Mouse (Mus musculus): ENCODE results near the gene Ccdc77. TPM values are rescaled to one million over a fixed set of nuclear protein-coding genes. Genes with fewer than 3 reads are reported as not detected.
A peak's percentile ranks its signal among the peaks of the same experiment; 100 is the strongest.

Ccdc77 gene
- 25.6 and 29.4 TPM in 2 replicates for polyA plus RNA-seq (2016; fragmentation: Nextera tagmentation; extraction: Ambion mirVana)

- Histone ChIP-seq H3K36me3 (peaks cover 24% of the 10 kb centered on the region), H3K9me3 (replicated peaks) (no peaks in the 10 kb centered on the region), H3K27me3 (ENCODE audit: low read depth, poor library complexity, severe bottlenecking) (no peaks in the 10 kb centered on the region), H3K4me1 (peaks cover 18% of the 10 kb centered on the region), H3K27ac (peak within 1 kb of the TSS; percentile 94), H3K4me3 (peak within 1 kb of the TSS; percentile 98)
- under 1% methylated on average over 71 of the region's 71 CpGs for WGBS
- peak; percentile 96 for DNase-seq (ENCODE audit: low spot score)
Measured at GRCm38 (mm10) chr6:120363688-120364522, at the start of gene Ccdc77, which contains the start of gene Kdm5a. TSS of gene Ccdc77 (minus strand) at chr6:120364374. TSS of gene Kdm5a (plus strand) at chr6:120364124.

- Histone ChIP-seq H3K27ac (no peak overlapping the region), H3K36me3 (peaks cover 99% of the 10 kb centered on the region), H3K27me3 (ENCODE audit: low read depth, poor library complexity, severe bottlenecking) (no peaks in the 10 kb centered on the region), H3K4me1 (no peaks in the 10 kb centered on the region), H3K4me3 (no peak overlapping the region), H3K9me3 (replicated peaks) (no peaks in the 10 kb centered on the region)
- WGBS = 95% methylated on average over 1 of the region's 1 CpGs
- no peak for DNase-seq (ENCODE audit: low spot score)
Measured at GRCm38 (mm10) chr6:120403936-120404335, 39.8 kb upstream of the Ccdc77 start.

DNA sequence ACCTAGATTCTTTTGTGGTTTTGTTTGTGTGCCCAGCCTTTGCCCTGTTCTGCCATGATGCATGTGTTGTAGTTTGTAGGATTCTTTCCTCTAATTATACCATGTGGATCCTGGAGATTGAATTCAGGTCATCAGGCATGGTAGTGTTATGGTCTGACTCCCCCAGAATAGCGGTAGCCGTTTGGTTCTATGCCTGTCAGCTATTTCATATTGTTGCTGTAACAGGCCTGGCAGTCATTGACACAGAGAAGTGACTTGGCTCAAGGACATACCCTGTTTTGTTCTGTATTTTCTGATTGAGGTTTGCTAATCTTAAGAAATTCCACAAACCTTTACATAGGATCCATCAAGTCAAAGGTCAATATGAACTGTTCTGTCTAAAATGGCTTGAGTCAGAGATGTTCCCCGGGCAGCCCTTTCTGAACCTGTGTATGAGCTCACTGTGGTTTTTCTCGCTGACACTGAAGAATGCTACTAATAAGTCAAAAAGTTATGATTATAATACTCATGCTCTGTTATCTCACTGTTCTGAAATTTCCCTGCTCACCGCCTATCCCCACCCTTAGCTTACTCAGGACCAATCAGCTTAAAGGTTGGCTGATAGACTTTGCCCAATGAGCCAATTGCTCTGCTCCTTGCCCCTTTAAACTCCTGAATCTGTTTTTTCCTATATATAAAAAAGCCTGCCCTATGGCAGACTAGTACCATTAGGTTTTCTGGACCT is 31.6 kb upstream of the Ccdc77 start:
- WGBS = 94% methylated on average over 5 of the region's 5 CpGs
- H3K27me3 ChIP-seq (ENCODE audit: low read depth, poor library complexity, severe bottlenecking) = no peaks in the 10 kb centered on the region
- no peak overlapping the region for H3K27ac ChIP-seq

GRCm38 (mm10) chr6:120392811-120393210 is 28.6 kb upstream of the Ccdc77 start:
- no peak for DNase-seq (ENCODE audit: low spot score)
- no peak overlapping the region for H3K27ac ChIP-seq
- H3K4me1 ChIP-seq = no peaks in the 10 kb centered on the region
- 92% methylated on average over 2 of the region's 2 CpGs for WGBS
- H3K9me3 ChIP-seq (replicated peaks) = no peaks in the 10 kb centered on the region
- peaks cover 99% of the 10 kb centered on the region for H3K36me3 ChIP-seq
- no peaks in the 10 kb centered on the region for H3K27me3 ChIP-seq (ENCODE audit: low read depth, poor library complexity, severe bottlenecking)
- no peak overlapping the region for H3K4me3 ChIP-seq

More for the DNA sequence above, 31.6 kb upstream of the Ccdc77 start:
- peaks cover 97% of the 10 kb centered on the region for H3K36me3 ChIP-seq
- no peaks in the 10 kb centered on the region for H3K4me1 ChIP-seq
- H3K4me3 ChIP-seq = no peak overlapping the region
- DNase-seq (ENCODE audit: low spot score) = no peak
- no peaks in the 10 kb centered on the region for H3K9me3 ChIP-seq (replicated peaks)

GRCm38 (mm10) chr6:120390054-120390453 is 25.9 kb upstream of the Ccdc77 start:
- Histone ChIP-seq H3K27me3 (ENCODE audit: low read depth, poor library complexity, severe bottlenecking) (no peaks in the 10 kb centered on the region), H3K36me3 (peaks cover 99% of the 10 kb centered on the region), H3K4me3 (no peak overlapping the region), H3K4me1 (no peaks in the 10 kb centered on the region), H3K27ac (no peak overlapping the region), H3K9me3 (replicated peaks) (no peaks in the 10 kb centered on the region)
- no peak for DNase-seq (ENCODE audit: low spot score)
- 96% methylated on average over 3 of the region's 3 CpGs for WGBS

DNA sequence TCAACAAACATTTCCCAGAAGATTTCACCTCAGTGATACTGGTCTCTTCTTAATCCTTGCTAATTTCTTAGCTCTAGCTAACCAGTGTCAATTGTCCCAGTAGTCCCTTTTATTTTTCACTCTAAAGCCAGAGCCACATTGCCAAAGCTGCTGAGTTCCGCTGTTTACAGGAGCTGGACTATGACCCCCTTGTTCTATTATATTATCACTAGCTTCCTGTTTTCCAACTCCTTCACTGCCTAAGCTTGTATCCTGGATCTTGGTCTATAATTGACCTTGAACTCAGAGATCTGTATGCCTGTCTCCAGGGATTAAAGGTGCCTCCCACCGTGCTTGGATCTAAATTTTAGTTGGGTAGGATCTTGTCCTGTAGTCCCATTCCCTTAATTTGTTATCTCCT is 12.6 kb upstream of the Ccdc77 start:
- no peak for DNase-seq (ENCODE audit: low spot score)
- Histone ChIP-seq H3K4me3 (no peak overlapping the region), H3K27me3 (ENCODE audit: low read depth, poor library complexity, severe bottlenecking) (no peaks in the 10 kb centered on the region), H3K27ac (no peak overlapping the region), H3K9me3 (replicated peaks) (no peaks in the 10 kb centered on the region), H3K4me1 (no peaks in the 10 kb centered on the region), H3K36me3 (peaks cover 99% of the 10 kb centered on the region)
- 100% methylated on average over 2 of the region's 2 CpGs for WGBS

DNA sequence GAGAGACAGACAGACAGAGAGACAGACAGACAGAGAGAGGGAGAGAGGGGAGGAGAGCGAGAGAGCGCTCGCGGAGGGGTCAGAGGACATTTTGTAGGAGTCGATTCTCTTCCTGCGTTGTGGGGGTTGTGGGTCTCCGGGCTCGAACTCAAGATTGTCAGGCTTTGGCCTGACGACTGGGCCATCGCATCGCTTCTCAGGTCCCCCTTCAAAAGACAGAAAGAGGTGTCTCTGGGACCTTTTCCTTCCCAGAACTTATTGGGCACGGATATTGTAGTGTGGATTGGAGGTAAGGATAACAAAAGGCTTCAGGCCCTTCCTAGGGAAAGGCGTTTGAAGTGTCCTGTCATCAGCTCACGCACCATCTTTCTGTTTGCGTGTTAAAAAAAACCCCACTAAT is 877 bp upstream of the Ccdc77 start:
- H3K4me3 ChIP-seq = peak overlapping the region; percentile 98
- 9% methylated on average over 15 of the region's 15 CpGs for WGBS
- peaks cover 36% of the 10 kb centered on the region for H3K36me3 ChIP-seq
- H3K27ac ChIP-seq = peak overlapping the region; percentile 94
- peaks cover 18% of the 10 kb centered on the region for H3K4me1 ChIP-seq
- no peaks in the 10 kb centered on the region for H3K27me3 ChIP-seq (ENCODE audit: low read depth, poor library complexity, severe bottlenecking)
- peak; percentile 42 for DNase-seq (ENCODE audit: low spot score)
- H3K9me3 ChIP-seq (replicated peaks) = no peaks in the 10 kb centered on the region

GRCm38 (mm10) chr6:120364523-120364905 is 340 bp upstream of the Ccdc77 start:
- H3K9me3 ChIP-seq (replicated peaks) = no peaks in the 10 kb centered on the region
- peaks cover 30% of the 10 kb centered on the region for H3K36me3 ChIP-seq
- peak overlapping the region; percentile 94 for H3K27ac ChIP-seq
- no peaks in the 10 kb centered on the region for H3K27me3 ChIP-seq (ENCODE audit: low read depth, poor library complexity, severe bottlenecking)
- peaks cover 18% of the 10 kb centered on the region for H3K4me1 ChIP-seq
- under 1% methylated on average over 31 of the region's 31 CpGs for WGBS
- H3K4me3 ChIP-seq = peak overlapping the region; percentile 98
- DNase-seq (ENCODE audit: low spot score) = no peak

- Histone ChIP-seq H3K4me1 (peaks cover 18% of the 10 kb centered on the region), H3K9me3 (replicated peaks) (no peaks in the 10 kb centered on the region), H3K36me3 (peaks cover 16% of the 10 kb centered on the region), H3K27ac (peak overlapping the region; percentile 94), H3K27me3 (ENCODE audit: low read depth, poor library complexity, severe bottlenecking) (no peaks in the 10 kb centered on the region), H3K4me3 (peak overlapping the region; percentile 98)
- DNase-seq (ENCODE audit: low spot score) = peak; percentile 28
- WGBS = 29% methylated on average over 15 of the region's 15 CpGs
Measured at GRCm38 (mm10) chr6:120362774-120363687, 1.1 kb downstream of the Ccdc77 start.

GRCm38 (mm10) chr6:120362124-120362523 is 2.0 kb downstream of the Ccdc77 start:
- 95% methylated on average over 2 of the region's 2 CpGs for WGBS
- peaks cover 7% of the 10 kb centered on the region for H3K36me3 ChIP-seq
- DNase-seq (ENCODE audit: low spot score) = no peak
- no peak overlapping the region for H3K27ac ChIP-seq
- peaks cover 18% of the 10 kb centered on the region for H3K4me1 ChIP-seq
- H3K4me3 ChIP-seq = no peak overlapping the region
- no peaks in the 10 kb centered on the region for H3K27me3 ChIP-seq (ENCODE audit: low read depth, poor library complexity, severe bottlenecking)
- no peaks in the 10 kb centered on the region for H3K9me3 ChIP-seq (replicated peaks)

DNA sequence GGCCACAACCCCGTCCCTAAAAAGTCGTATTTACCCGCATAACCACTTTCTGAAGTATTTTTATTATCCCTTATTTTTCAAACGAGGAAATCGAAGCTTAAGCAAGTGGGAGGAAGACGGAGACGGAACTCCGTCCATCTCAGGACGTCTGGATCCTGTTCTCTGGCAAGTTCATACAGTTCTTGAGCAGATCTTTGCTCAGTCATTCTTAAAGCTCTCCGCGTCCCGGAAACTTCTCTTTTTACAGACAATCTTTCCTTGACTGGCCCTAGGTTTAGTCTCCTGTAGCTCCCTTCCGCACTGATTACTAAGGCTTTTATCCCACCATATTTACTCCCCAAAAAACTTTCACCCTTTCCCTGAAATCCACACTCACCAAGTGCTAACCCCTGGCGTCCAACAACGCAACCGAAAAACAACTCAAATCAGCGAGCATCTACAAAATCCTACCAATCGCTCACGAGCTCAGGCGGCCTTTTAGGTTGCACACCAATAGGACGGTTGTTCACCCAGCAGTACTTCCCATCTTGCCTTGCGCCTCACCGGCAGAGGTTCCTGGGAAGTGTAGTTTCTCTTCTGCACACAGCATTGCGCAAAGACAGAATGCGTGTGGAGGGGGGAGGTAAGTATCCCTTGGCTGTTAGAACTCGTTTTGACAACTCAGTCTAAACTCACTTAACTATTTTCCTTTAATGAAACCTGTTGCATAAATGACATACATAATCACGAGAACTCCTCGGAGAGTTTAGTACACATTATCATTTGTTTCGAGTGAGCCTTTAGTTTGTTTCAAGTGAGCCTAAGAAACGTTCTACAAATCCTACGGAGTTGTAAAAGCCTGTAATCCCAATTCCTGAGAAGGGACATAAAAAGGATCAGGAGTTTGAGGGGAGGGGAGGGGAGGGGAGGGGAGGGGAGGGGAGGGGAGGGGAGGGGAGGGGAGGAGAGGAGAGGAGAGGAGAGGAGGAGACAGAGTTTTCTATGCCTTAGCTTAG is 6.9 kb downstream of the Ccdc77 start:
- peak; percentile 77 for DNase-seq (ENCODE audit: low spot score)
- Histone ChIP-seq H3K27ac (peak overlapping the region; percentile 88), H3K4me3 (peak overlapping the region; percentile 71), H3K36me3 (peaks cover 17% of the 10 kb centered on the region), H3K4me1 (peaks cover 7% of the 10 kb centered on the region), H3K27me3 (ENCODE audit: low read depth, poor library complexity, severe bottlenecking) (no peaks in the 10 kb centered on the region), H3K9me3 (replicated peaks) (no peaks in the 10 kb centered on the region)
- WGBS = 1% methylated on average over 31 of the region's 31 CpGs
